Mouse (Mus musculus): Measurements from ENCODE around the gene Rad51b.

- no peak for TF ChIP-seq GATA1 (IDR thresholded peaks at IDR 0.05; ENCODE audit: borderline replicate concordance, low read length)
- TF ChIP-seq CTCF (IDR thresholded peaks at IDR 0.05; ENCODE audit: low read depth, low read length) = no peak
- no peak for TF ChIP-seq TAL1 (conservative IDR thresholded peaks at IDR 0.05; ENCODE audit: low read depth, low read length)
- TF ChIP-seq GATA2 (IDR thresholded peaks at IDR 0.05; ENCODE audit: borderline replicate concordance, low read depth, low read length) = no peak
Measured at GRCm38 (mm10) chr12:79305131-79305530, 8.0 kb downstream of the Rad51b start.
